Mouse (Mus musculus) testis, adult 2 months (tissue): ENCODE measurements around the gene A730049H05Rik.

Experiments
- CTCF ChIP-seq: fragments of 200-500 bp; IDR thresholded peaks from 2 replicates; pipeline ENCODE4 v1.5.1; 2012; ENCODE audit warnings: low read depth, mild to moderate bottlenecking, inconsistent platforms, low read length, moderate library complexity; ENCODE audit not compliant: control insufficient read depth, insufficient read depth, insufficient replicate concordance
- POLR2A ChIP-seq: fragments of 200-500 bp; IDR thresholded peaks from 2 replicates; pipeline ENCODE4 v1.6.1; 2012; ENCODE audit warnings: low read depth, mild to moderate bottlenecking, inconsistent platforms, low read length, moderate library complexity; ENCODE audit not compliant: control insufficient read depth

DNA sequence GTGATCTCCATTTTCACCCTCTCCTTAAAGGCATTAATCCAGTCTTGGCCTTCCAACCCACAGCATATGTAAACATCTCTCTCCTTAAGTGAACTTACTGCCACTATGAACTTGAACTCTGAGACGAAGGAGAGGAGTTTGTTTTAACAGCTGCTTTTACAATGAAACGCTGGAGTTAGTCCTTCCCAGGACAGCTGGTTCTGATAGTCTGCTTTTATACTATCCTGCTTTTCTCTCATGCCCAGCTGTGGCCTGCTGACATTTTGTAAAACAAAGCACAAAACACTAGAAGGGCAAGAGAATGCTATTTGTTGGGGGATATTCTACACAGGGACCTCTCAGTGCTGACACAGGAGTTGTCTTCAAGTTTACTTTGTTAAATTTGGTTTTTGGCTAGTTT is 25.7 kb downstream of the A730049H05Rik start:
- TF ChIP-seq CTCF (no peak), POLR2A (no peak)
